Mouse (Mus musculus): ENCODE measurements at regions not wholly inside any gene's neighbourhood (a gene's known extent, or its start where the extent isn't known, plus 50 kb on each side); places are given as distances from the start of the nearest gene placed in this dataset.

DNA sequence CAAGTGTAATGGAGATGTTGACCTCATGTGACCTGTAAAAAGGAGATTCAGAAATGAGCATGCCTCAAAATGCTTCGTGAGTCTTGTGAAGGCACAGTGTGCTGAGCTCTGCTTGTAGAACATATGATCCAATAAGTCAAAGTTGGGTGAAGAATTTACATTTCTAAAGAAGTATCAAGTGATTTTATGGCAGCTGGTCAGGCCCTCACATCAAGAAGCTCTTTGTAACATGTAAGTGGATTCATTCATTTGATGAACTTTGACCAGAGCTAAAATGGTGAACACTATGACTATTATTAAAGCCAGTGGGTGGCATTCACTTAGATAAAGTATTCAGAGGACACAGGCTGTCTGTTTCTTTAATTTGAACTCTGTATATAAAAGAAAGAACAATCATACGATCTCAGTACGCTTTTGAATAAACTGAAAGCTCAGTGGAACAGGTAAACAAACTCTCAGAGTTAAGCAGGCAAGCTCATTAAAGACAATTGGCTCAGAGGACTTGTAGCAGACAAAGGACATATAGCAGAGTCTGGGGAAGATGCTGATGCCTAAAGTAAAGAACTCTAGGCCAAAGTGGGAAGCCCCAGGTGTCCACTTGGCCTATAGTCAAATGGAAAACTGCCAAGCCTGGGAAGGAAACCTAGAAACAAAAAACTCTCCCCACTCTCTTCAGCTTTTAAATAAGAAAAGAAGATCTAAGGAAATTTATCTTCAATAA, 2398.2 kb downstream of the Cntnap5b start:
- no peak overlapping the region for H3K27ac ChIP-seq (ENCODE audit: control insufficient read depth, low read depth, low read length)
- no peaks in the 10 kb centered on the region for H3K27me3 ChIP-seq (ENCODE audit: control insufficient read depth in 1 of 2, insufficient read depth in 2 of 2, low read length in 2 of 2)
- no peak overlapping the region for H3K9ac ChIP-seq (ENCODE audit: control insufficient read depth, low read depth, low read length, poor library complexity, severe bottlenecking)
- no peaks in the 10 kb centered on the region for H3K9me3 ChIP-seq (replicated peaks; ENCODE audit: insufficient read depth, low read length)
- H3K36me3 ChIP-seq (ENCODE audit: control insufficient read depth in 1 of 2, insufficient read depth in 2 of 2, low read length in 2 of 2), result no peaks in the 10 kb centered on the region
- H3K4me3 ChIP-seq (ENCODE audit: control insufficient read depth in 1 of 2, insufficient read depth in 1 of 2, low read depth in 2 of 2, low read length in 2 of 2), result no peak overlapping the region
- no peak for DNase-seq (ENCODE audit: low read depth, low spot score)
- no peaks in the 10 kb centered on the region for H3K79me2 ChIP-seq (ENCODE audit: control insufficient read depth, insufficient read depth, low read length, poor library complexity)
- no peaks in the 10 kb centered on the region for H3K4me1 ChIP-seq (ENCODE audit: control insufficient read depth in 1 of 2, insufficient read depth in 2 of 2, low read length in 2 of 2)
- TF ChIP-seq ELF1 (IDR thresholded peaks at IDR 0.05; ENCODE audit: low read depth, low read length), result no peak
- no peak for TF ChIP-seq SMC3 (IDR thresholded peaks at IDR 0.05; ENCODE audit: low read depth, low read length)
- TF ChIP-seq USF1 (IDR thresholded peaks at IDR 0.05; ENCODE audit: low read depth, low read length), result no peak
- TF ChIP-seq NRF1 (IDR thresholded peaks at IDR 0.05; ENCODE audit: insufficient read depth, low read depth, low read length, poor library complexity, severe bottlenecking), result no peak
- TF ChIP-seq ZNF384 (IDR thresholded peaks at IDR 0.05; ENCODE audit: low read depth, low read length), result no peak
- TF ChIP-seq RCOR1 (IDR thresholded peaks at IDR 0.05; ENCODE audit: low read depth, low read length), result no peak

DNA sequence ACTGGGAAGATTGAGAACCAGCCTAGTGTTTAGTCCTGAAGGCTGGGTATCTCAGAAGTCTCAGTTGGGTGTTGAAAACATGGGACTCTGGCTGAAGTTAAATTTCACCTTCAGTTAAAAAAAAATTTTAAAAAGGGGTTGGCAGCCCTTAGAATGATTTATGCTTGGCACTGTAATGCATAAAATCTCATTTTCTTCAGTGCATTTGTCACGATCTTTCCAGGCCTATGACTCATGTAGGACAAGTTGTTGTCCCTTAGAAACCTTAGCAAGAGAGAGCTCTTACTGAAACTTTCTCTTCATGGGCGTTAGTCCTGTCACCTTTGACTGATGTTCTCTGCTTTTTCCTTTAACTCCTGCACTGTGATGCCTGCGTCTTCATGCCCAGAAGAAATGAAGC, 2413.4 kb downstream of the Cntnap5b start:
- DNase-seq (ENCODE audit: low read depth, low spot score), result no peak
- Histone ChIP-seq H3K4me1 (ENCODE audit: control insufficient read depth in 1 of 2, insufficient read depth in 2 of 2, low read length in 2 of 2) (no peaks in the 10 kb centered on the region), H3K27ac (ENCODE audit: control insufficient read depth, low read depth, low read length) (no peak overlapping the region), H3K36me3 (ENCODE audit: control insufficient read depth in 1 of 2, insufficient read depth in 2 of 2, low read length in 2 of 2) (no peaks in the 10 kb centered on the region), H3K79me2 (ENCODE audit: control insufficient read depth, insufficient read depth, low read length, poor library complexity) (no peaks in the 10 kb centered on the region), H3K27me3 (ENCODE audit: control insufficient read depth in 1 of 2, insufficient read depth in 2 of 2, low read length in 2 of 2) (no peaks in the 10 kb centered on the region), H3K4me3 (ENCODE audit: control insufficient read depth in 1 of 2, insufficient read depth in 1 of 2, low read depth in 2 of 2, low read length in 2 of 2) (no peak overlapping the region), H3K9ac (ENCODE audit: control insufficient read depth, low read depth, low read length, poor library complexity, severe bottlenecking) (no peak overlapping the region), H3K9me3 (replicated peaks; ENCODE audit: insufficient read depth, low read length) (no peaks in the 10 kb centered on the region)
- TF ChIP-seq POLR2AphosphoS5 (IDR thresholded peaks at IDR 0.05; ENCODE audit: borderline replicate concordance, low read depth, low read length), result no peak
- no peak for TF ChIP-seq RAD21 (IDR thresholded peaks at IDR 0.05; ENCODE audit: low read depth, low read length)
- TF ChIP-seq MYB (IDR thresholded peaks at IDR 0.05; ENCODE audit: low read depth, low read length), result no peak
- no peak for TF ChIP-seq POLR2AphosphoS2 (IDR thresholded peaks at IDR 0.05; ENCODE audit: low read length)
- no peak for TF ChIP-seq ELF1 (IDR thresholded peaks at IDR 0.05; ENCODE audit: low read depth, low read length)
- no peak for TF ChIP-seq E2F4 (IDR thresholded peaks at IDR 0.05; ENCODE audit: borderline replicate concordance, low read depth, low read length)
- TF ChIP-seq NELFE (IDR thresholded peaks at IDR 0.05; ENCODE audit: low read depth, low read length), result no peak
- no peak for TF ChIP-seq POLR2A (IDR thresholded peaks at IDR 0.05; ENCODE audit: control insufficient read depth in 1 of 2, insufficient read depth in 1 of 2, low read depth in 1 of 2, low read length in 2 of 2, poor library complexity in 1 of 2)
- TF ChIP-seq MAFK (IDR thresholded peaks at IDR 0.05; ENCODE audit: borderline replicate concordance, low read depth, low read length), result no peak
- no peak for TF ChIP-seq NRF1 (IDR thresholded peaks at IDR 0.05; ENCODE audit: insufficient read depth, low read depth, low read length, poor library complexity, severe bottlenecking)
- TF ChIP-seq ZKSCAN1 (IDR thresholded peaks at IDR 0.05; ENCODE audit: low read depth, low read length), result no peak
- no peak for TF ChIP-seq JUND (IDR thresholded peaks at IDR 0.05; ENCODE audit: low read depth, low read length)
- no peak for TF ChIP-seq ZNF384 (IDR thresholded peaks at IDR 0.05; ENCODE audit: low read depth, low read length)
